Mouse (Mus musculus): ENCODE measurements around the gene Kcnj4. TPM values are rescaled to one million over a fixed set of nuclear protein-coding genes. Genes with fewer than 3 reads are reported as not detected.

Kcnj4 gene
- polyA plus RNA-seq, 1 experiment = 0.05 TPM

GRCm38 (mm10) chr15:79516171-79517096, 11.4 kb upstream of the Kcnj4 start, which contains the start of gene Kdelr3:
Kdelr3 (plus strand) TSS chr15:79516411.
- peak; percentile 29 for DNase-seq (ENCODE audit: low read depth, low spot score)
- WGBS = 1% methylated on average over 70 of the region's 71 CpGs

- WGBS = 10% methylated on average over 9 of the region's 9 CpGs
- DNase-seq (ENCODE audit: low read depth, low spot score) = no peak
Measured at GRCm38 (mm10) chr15:79513940-79514339, 8.9 kb upstream of the Kcnj4 start.

- WGBS = 6% methylated on average over 61 of the region's 61 CpGs
- no peak for DNase-seq (ENCODE audit: low read depth, low spot score)
Measured at GRCm38 (mm10) chr15:79511553-79512320, 6.7 kb upstream of the Kcnj4 start.

- WGBS = 76% methylated on average over 7 of the region's 7 CpGs
- no peak for DNase-seq (ENCODE audit: low read depth, low spot score)
Measured at GRCm38 (mm10) chr15:79510425-79510824, 5.4 kb upstream of the Kcnj4 start.

GRCm38 (mm10) chr15:79509998-79510397, 5.0 kb upstream of the Kcnj4 start:
- 43% methylated on average over 6 of the region's 6 CpGs for WGBS
- DNase-seq (ENCODE audit: low read depth, low spot score) = no peak

GRCm38 (mm10) chr15:79507055-79507828, 2.2 kb upstream of the Kcnj4 start:
- DNase-seq (ENCODE audit: low read depth, low spot score) = no peak
- WGBS = 51% methylated on average over 31 of the region's 31 CpGs

GRCm38 (mm10) chr15:79506460-79506859, 1.4 kb upstream of the Kcnj4 start:
- WGBS = 33% methylated on average over 7 of the region's 7 CpGs
- no peak for DNase-seq (ENCODE audit: low read depth, low spot score)

- 1% methylated on average over 64 of the region's 71 CpGs for WGBS
- DNase-seq (ENCODE audit: low read depth, low spot score) = no peak
Measured at GRCm38 (mm10) chr15:79505616-79506283, 709 bp upstream of the Kcnj4 start.

GRCm38 (mm10) chr15:79503438-79503837, 1.6 kb downstream of the Kcnj4 start:
- no peak for DNase-seq (ENCODE audit: low read depth, low spot score)
- WGBS = 66% methylated on average over 5 of the region's 5 CpGs

GRCm38 (mm10) chr15:79502891-79503341, 2.1 kb downstream of the Kcnj4 start:
- 21% methylated on average over 18 of the region's 18 CpGs for WGBS
- DNase-seq (ENCODE audit: low read depth, low spot score) = no peak

- WGBS = 76% methylated on average over 17 of the region's 17 CpGs
- no peak for DNase-seq (ENCODE audit: low read depth, low spot score)
Measured at GRCm38 (mm10) chr15:79500110-79500509, 4.9 kb downstream of the Kcnj4 start.

GRCm38 (mm10) chr15:79493527-79493926, 11.5 kb downstream of the Kcnj4 start:
- WGBS = 37% methylated on average over 18 of the region's 18 CpGs

GRCm38 (mm10) chr15:79489463-79489862, 15.6 kb downstream of the Kcnj4 start:
- no peak for DNase-seq (ENCODE audit: low read depth, low spot score)
- WGBS = 62% methylated on average over 11 of the region's 11 CpGs

More at GRCm38 (mm10) chr15:79493527-79493926, 11.5 kb downstream of the Kcnj4 start:
- no peak for DNase-seq (ENCODE audit: low read depth, low spot score)

- WGBS = 21% methylated on average over 15 of the region's 15 CpGs
- DNase-seq (ENCODE audit: low read depth, low spot score) = no peak
Measured at GRCm38 (mm10) chr15:79481181-79481688, 23.8 kb downstream of the Kcnj4 start.

GRCm38 (mm10) chr15:79477227-79477626, 27.8 kb downstream of the Kcnj4 start:
- WGBS = 47% methylated on average over 6 of the region's 6 CpGs
- DNase-seq (ENCODE audit: low read depth, low spot score) = no peak

GRCm38 (mm10) chr15:79473638-79474355, 31.2 kb downstream of the Kcnj4 start:
- no peak for DNase-seq (ENCODE audit: low read depth, low spot score)
- WGBS = 56% methylated on average over 12 of the region's 12 CpGs

- no peak for DNase-seq (ENCODE audit: low read depth, low spot score)
- 86% methylated on average over 5 of the region's 5 CpGs for WGBS
Measured at GRCm38 (mm10) chr15:79473042-79473441, 32.0 kb downstream of the Kcnj4 start.

GRCm38 (mm10) chr15:79471095-79471494, 33.9 kb downstream of the Kcnj4 start:
- no peak for DNase-seq (ENCODE audit: low read depth, low spot score)

More at GRCm38 (mm10) chr15:79471095-79471494, 33.9 kb downstream of the Kcnj4 start:
- WGBS = 42% methylated on average over 10 of the region's 10 CpGs
